Mouse (Mus musculus) stomach, embryonic 16.5 days (tissue): ENCODE results near the gene Traf4. TPM values are rescaled to one million over a fixed set of nuclear protein-coding genes. Genes with fewer than 3 reads are reported as not detected.
A peak's percentile ranks its signal among the peaks of the same experiment; 100 is the strongest.

Experiments used
- ATAC-seq: fragments of 200-750 bp; cut with Nextera tagmentation; 2 replicates; pipeline ENCODE4 v1.8.0; 2017; ENCODE audit warnings: moderate number of reproducible peaks, moderate TSS enrichment; ENCODE audit not compliant: insufficient read depth, low FRiP score
- H3K27ac ChIP-seq: fragments of 300-500 bp; sonication (generic); 2 replicates; pipeline ENCODE4 v1.5.1; 2014; ENCODE audit warnings: low read length
- H3K27me3 ChIP-seq: fragments of 300-500 bp; sonication (generic); 2 replicates; pipeline ENCODE4 v1.6.1; 2014; ENCODE audit warnings: low read length, control low read depth, mixed read lengths; ENCODE audit not compliant: control insufficient read depth, insufficient read depth
- H3K36me3 ChIP-seq: fragments of 300-500 bp; sonication (generic); 2 replicates; pipeline ENCODE4 v1.6.1; 2014; ENCODE audit warnings: low read length; ENCODE audit not compliant: control insufficient read depth, insufficient read depth
- H3K4me1 ChIP-seq: fragments of 300-500 bp; sonication (generic); 2 replicates; pipeline ENCODE4 v1.6.1; 2014; ENCODE audit warnings: low read length, control low read depth, mixed read lengths; ENCODE audit not compliant: control insufficient read depth, insufficient read depth
- H3K4me2 ChIP-seq: fragments of 300-500 bp; sonication (generic); 2 replicates; pipeline ENCODE4 v1.6.1; 2014; ENCODE audit warnings: low read depth, low read length, mixed read lengths
- H3K4me3 ChIP-seq: fragments of 300-500 bp; sonication (generic); replicated peaks from 2 replicates; pipeline ENCODE4 v1.5.1; 2014; ENCODE audit warnings: mild to moderate bottlenecking, low read length
- H3K9ac ChIP-seq: fragments of 300-500 bp; sonication (generic); 2 replicates; pipeline ENCODE4 v1.6.1; 2014; ENCODE audit warnings: low read length
- H3K9me3 ChIP-seq: fragments of 300-500 bp; sonication (generic); replicated peaks from 2 replicates; pipeline ENCODE4 v1.6.1; 2016; ENCODE audit warnings: low read length, control low read depth; ENCODE audit not compliant: control insufficient read depth
- WGBS: fragments of 180-500 bp; shearing (Covaris S2); extraction: QIAGEN DNeasy Blood & Tissue Kit; methylation state at CpG from one replicate; pipeline ENCODE4 v1.1.7; 2014; 5-methylcytosine and 5-hydroxymethylcytosine counted together
- polyA plus RNA-seq: library from polyadenylated mRNA; unstranded; fragments of >200 nt; fragmentation: Nextera tagmentation; extraction: Ambion mirVana; gene quantifications from 2 replicates; pipeline ENCODE4 v1.2.1, GENCODE M21; 2015

Traf4 gene
- polyA plus RNA-seq, 1 experiment from 2014 or later, result 55.1 TPM

DNA sequence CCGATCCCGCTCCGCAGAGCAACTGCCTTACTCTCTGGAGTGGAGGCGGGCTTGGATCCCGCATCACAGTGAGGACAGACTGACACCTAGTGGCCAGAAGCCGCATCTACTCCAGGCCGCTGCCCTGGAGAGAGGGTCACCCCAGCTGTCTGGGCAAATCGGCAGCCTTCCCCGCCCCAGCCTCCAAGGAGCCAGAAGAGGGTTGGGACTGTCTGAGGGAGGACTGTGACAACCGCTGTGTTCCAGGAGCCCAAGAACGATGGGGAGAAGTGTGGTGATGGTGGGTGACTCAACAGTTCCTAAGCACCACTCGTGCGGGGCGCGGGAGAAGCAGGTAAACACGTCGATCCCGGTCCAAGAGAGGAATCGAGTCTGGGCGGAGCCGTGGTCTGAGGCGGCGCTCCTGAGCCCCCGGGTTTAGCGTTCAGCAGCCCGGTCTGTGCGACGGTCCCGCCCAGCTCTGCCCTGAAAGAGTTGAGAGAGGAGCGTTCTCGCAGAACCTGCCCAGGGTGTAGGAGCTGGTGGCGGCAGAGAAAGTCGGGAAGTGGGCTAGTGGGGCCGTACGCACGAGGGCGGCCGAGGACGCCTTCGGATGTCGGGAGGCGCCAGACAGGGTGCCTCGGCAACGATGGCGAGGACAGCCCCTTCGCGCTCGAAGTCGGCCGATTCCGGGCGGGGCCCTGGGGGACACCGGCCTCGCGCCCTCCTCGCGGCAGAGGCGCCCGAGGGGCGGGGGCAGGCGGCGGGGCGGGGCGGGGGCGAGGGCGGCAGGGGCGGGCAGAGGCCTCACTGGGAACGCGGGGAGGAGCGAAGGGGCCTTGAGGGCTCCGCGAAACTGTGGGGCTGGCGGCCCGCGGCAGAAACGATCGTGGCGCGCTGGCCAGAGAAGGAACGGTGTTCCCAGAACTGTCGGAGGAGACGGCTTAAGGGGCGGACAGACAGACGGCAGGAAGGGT is 12.8 kb upstream of the Traf4 start:
- peak overlapping the region; percentile 70 for H3K4me3 ChIP-seq
- H3K27me3 ChIP-seq, result no peaks in the 10 kb centered on the region
- H3K4me2 ChIP-seq, result peak overlapping the region; percentile 94
- H3K27ac ChIP-seq, result peak overlapping the region; percentile 99
- peaks cover 8% of the 10 kb centered on the region; the same call in 1 of the 2 replicates for H3K36me3 ChIP-seq
- peaks cover 49% of the 10 kb centered on the region for H3K4me1 ChIP-seq
- peak overlapping the region; percentile 88 for H3K9ac ChIP-seq
- WGBS, result under 1% methylated on average over 68 of the region's 84 CpGs
- ATAC-seq, result peak; percentile 89
- no peaks in the 10 kb centered on the region for H3K9me3 ChIP-seq

DNA sequence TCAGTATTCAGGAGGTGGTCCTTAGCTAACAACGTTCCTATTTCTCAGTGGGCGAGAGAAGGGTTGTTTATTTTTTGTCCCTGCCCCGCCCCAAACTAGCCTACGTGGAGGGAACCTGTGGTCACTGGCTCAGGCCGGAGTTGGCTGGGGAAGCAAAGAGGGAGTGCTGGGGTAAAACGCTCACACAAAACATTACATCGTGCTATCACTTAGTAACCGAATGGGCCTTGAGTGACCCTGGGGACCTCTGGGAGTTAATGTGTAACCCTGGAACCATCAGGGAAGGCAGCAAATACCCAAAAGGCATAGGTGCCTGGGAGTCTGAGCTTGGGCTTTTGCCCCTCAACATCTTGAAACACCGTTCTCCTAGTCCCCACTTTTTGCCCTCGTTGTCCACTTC is 12.0 kb upstream of the Traf4 start:
- Histone ChIP-seq H3K36me3 (peaks cover 8% of the 10 kb centered on the region; the same call in 1 of the 2 replicates), H3K9me3 (no peaks in the 10 kb centered on the region), H3K27ac (peak overlapping the region; percentile 99), H3K9ac (peak overlapping the region; percentile 88), H3K4me3 (peak overlapping the region; percentile 70), H3K27me3 (no peaks in the 10 kb centered on the region), H3K4me2 (peak overlapping the region; percentile 94), H3K4me1 (peaks cover 52% of the 10 kb centered on the region)
- WGBS, result 2% methylated on average over 10 of the region's 10 CpGs
- peak; percentile 12; the same call in 1 of the 2 replicates for ATAC-seq

DNA sequence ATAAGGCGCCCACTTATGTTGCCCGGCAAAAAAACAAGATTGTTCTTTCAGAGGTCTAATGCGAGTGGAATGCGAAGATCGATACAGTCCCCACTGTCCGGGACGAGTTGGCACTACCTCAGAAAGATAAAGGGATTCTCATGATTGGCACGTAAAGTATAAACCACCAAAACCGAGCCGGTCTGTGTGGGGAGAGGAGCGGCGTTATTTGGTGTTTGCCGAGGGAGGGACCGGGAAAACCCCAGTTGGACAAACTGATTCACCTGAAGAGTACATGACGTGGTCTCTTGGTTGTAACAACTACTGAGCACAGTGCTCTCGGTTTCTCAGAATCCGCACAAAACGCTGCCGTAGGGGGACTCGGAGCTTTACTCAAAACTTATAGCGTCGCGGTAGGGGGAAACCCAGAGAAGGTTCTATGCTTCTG is 11.5 kb upstream of the Traf4 start:
- Histone ChIP-seq H3K9me3 (no peaks in the 10 kb centered on the region), H3K27me3 (no peaks in the 10 kb centered on the region), H3K9ac (peak overlapping the region; percentile 88), H3K36me3 (peaks cover 8% of the 10 kb centered on the region; the same call in 1 of the 2 replicates), H3K4me3 (peak overlapping the region; percentile 70), H3K4me1 (peaks cover 49% of the 10 kb centered on the region), H3K4me2 (peak overlapping the region; percentile 94), H3K27ac (peak overlapping the region; percentile 99)
- no peak for ATAC-seq
- under 1% methylated on average over 23 of the region's 23 CpGs for WGBS

DNA sequence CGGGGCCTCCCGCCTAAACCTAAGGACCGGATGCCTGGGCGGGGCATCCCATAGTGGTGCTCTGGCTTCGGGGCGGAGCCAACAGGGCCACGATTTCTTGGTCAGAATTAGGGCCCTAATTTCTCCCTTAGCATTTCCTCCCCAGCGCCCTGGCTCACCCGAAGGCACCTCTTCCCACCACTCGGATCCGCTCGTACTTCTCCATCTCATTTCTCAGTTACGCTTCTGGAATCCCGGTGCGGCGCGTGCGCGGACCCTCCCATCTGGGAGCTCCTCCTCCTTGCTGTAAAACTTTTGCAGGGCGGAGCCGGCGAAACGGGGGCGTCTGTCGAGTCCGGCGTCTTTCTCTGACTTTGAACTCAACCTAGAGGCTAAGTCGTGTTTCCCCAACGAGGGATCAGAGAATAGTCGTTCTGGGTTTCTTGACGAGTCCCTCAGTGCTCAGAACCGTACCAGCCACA is 11.0 kb upstream of the Traf4 start, which contains the start of the genes Nek8 and Tlcd1:
TSS of gene Nek8 (minus strand) at position 274 of the 461 bp plus-strand sequence.
TSS of gene Tlcd1 (plus strand) at position 310 of the 461 bp plus-strand sequence.
- peak; percentile 67 for ATAC-seq
- peak within 1 kb of the TSS; percentile 88 for H3K9ac ChIP-seq
- H3K4me1 ChIP-seq, result peaks cover 45% of the 10 kb centered on the region
- H3K4me3 ChIP-seq, result peak within 1 kb of the TSS; percentile 70
- no peaks in the 10 kb centered on the region for H3K27me3 ChIP-seq
- 0 out of 2 replicates have a peak, but pooled peaks cover 5% of the 10 kb centered on the region for H3K36me3 ChIP-seq
- no peaks in the 10 kb centered on the region for H3K9me3 ChIP-seq
- H3K27ac ChIP-seq, result peak within 1 kb of the TSS; percentile 99
- under 1% methylated on average over 32 of the region's 32 CpGs for WGBS
- peak within 1 kb of the TSS; percentile 94 for H3K4me2 ChIP-seq

DNA sequence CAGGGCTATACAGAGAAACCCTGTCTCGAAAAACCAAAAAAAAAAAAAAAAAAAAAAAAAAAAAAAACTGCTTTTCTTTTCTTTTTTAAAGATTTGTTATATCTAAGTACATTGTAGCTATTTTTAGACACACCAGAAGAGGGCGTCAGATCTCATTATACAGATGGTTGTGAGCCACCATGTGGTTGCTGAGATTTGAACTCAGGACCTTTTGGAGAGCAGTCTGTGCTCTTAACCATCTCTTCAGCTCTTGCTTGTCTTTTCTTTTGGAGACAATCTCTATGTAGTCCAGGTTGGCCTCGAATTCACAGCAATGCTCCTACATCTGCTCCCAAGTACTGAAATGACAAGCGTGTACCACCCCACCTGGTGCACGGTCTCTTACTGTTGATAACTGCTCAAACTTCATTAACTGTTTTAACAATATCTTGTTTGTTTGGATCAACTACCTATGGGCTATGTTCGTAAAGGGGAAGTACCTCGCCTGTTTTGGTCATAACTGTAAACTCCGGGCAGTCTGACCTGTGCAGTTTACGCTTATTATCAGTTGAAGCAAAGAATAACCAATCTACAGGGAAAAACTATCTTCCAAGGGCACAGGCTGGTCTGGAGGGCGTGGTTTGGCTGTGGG is 10.5 kb upstream of the Traf4 start:
- Histone ChIP-seq H3K9ac (peak overlapping the region; percentile 88), H3K4me2 (peak overlapping the region; percentile 94), H3K9me3 (no peaks in the 10 kb centered on the region), H3K27ac (peak overlapping the region; percentile 99), H3K36me3 (0 out of 2 replicates have a peak, but pooled peaks cover 5% of the 10 kb centered on the region), H3K27me3 (no peaks in the 10 kb centered on the region), H3K4me3 (peak overlapping the region; percentile 70), H3K4me1 (peaks cover 42% of the 10 kb centered on the region)
- under 1% methylated on average over 9 of the region's 10 CpGs for WGBS
- no peak for ATAC-seq

DNA sequence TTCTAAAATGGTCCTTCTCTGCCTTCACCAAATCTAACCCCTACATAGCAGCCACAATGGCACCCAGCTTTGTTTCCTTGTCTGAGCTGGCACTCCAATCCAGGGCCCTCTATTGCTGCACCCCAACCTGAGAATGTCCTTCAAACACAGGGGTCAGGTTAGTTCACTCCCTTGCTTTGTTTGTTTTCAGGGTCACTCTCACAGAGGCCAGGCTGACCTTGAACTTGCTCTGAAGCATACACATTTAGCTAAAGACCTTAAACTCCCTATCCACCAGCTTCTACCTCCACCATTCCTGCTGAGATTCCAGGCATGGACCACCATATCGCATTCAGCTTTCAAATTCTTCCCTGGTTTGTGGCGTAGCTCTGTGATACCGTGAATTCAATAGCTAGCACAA is 9.1 kb upstream of the Traf4 start:
- Histone ChIP-seq H3K4me2 (no peak overlapping the region), H3K9ac (no peak overlapping the region), H3K36me3 (no peaks in the 10 kb centered on the region), H3K27ac (no peak overlapping the region), H3K4me3 (no peak overlapping the region), H3K4me1 (peaks cover 28% of the 10 kb centered on the region), H3K27me3 (no peaks in the 10 kb centered on the region), H3K9me3 (no peaks in the 10 kb centered on the region)
- 86% methylated on average over 3 of the region's 3 CpGs for WGBS
- ATAC-seq, result no peak

DNA sequence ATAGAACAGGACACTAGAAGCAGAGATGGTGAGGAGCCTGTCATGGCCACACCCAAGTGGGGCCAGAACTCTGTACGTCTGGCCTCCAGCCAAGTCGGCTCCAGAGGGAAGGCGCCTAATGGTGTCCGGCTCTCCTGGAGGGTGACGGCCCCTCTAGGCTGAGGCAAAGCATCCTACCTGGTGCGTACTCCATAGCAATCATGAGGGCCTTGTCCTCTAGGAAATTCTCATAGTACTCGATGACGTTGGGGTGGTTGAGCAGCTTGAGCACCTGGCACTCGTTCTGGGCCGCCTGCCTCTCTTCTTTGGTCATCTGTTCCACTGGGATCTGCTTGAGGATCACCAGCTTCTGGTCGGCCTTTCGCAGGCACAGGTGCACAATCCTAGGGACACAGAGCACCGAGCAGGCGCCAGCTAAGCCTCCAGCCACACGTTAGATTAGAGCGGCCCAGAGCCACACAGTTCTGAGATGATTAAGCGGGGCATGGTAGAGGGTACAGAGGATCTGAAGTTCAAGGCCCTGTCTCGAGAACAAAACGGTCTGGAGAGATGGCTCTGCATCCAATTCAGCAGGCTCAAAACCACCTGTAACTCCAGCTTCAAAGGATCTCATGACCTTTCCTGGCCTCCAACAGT is 7.5 kb upstream of the Traf4 start:
- Histone ChIP-seq H3K4me2 (no peak overlapping the region), H3K36me3 (no peaks in the 10 kb centered on the region), H3K4me3 (no peak overlapping the region), H3K27me3 (no peaks in the 10 kb centered on the region), H3K27ac (no peak overlapping the region), H3K9ac (no peak overlapping the region), H3K4me1 (peaks cover 20% of the 10 kb centered on the region), H3K9me3 (no peaks in the 10 kb centered on the region)
- WGBS, result 82% methylated on average over 19 of the region's 19 CpGs
- no peak for ATAC-seq

DNA sequence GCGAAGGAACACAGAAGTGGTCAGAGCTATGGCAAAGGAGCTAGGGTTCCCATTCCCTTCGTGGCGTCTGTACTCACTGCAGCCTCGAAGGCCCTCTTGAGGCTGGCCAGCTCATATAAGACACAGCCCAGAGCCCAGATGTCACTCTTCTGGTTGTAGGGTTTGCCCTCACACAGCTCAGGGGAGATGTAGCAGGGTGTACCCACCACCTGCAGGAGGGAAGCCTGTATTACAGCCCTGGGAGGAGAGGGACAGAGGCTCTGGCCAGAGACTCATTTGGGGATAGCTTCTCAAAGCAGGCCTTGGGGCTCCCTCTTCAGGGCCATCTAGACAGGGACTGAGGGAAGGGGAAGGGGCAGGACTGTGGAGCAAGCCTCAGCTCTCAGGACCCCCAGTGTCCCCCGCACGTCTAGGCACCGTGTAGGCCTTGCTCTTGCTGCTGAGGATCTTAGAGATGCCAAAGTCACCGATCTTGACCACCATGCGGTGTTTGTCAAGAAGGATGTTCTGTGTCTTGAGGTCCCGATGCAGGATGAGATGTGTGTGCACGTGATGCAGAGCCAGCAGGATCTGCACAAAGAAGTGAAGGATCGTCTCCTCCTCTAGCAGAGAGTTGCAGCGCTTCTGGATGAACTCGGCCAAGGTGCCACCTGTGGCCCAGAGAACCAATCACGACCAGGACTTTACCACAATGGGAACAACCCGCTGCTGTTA is 6.8 kb upstream of the Traf4 start:
- Histone ChIP-seq H3K36me3 (no peaks in the 10 kb centered on the region), H3K4me2 (no peak overlapping the region), H3K27ac (no peak overlapping the region), H3K4me3 (no peak overlapping the region), H3K4me1 (peaks cover 15% of the 10 kb centered on the region), H3K9me3 (no peaks in the 10 kb centered on the region), H3K9ac (no peak overlapping the region), H3K27me3 (no peaks in the 10 kb centered on the region)
- 82% methylated on average over 16 of the region's 16 CpGs for WGBS
- ATAC-seq, result no peak
